Mouse (Mus musculus): ENCODE measurements around the gene Abhd14a.

Gene Abhd14a

DNA sequence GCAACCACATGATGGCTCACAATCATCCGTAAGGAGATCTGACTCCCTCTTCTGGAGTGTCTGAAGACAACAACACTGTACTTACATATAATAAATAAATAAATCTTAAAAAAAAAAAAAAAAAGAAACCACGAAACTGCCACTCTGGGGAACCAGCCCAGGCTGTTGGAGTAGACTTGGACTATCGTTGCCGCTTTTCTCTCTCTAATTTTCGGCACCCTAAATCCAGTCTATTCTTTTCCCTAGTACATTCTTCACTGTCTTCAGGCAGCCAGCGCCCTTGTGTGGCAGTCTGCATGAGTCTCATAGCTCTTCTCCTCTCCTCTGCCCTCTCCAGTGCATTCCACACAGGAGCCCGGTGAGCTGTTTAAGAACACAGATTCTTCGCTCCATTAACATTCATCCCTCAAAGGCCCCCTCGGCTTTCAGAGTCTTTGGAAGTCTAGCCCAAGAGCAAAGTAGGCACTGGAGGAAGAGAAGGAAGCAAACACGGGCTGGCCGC, 18.7 kb downstream of the Abhd14a start:
- in situ Hi-C loops (cut with MboI; ENCODE audit: low pct_unique_long_range_greater_than_20kb in 1 of 2, low sequenced_read_pairs in 2 of 2, unreplicated experiment in 1 of 2), result no loop called here

DNA sequence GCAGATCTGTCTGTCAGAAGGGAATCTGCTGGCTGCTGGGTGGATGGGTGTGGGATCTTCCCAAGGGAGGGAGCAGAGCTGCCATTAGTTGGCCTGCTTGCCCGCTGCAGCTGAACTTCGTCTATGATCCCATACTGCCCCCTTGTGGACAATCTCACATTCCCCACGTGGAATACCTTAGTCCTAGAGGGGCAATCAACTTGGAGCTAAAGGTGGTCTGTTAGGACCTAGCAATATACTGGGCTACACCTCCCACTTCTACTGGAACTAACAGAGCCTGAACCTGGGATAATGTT, 25.7 kb downstream of the Abhd14a start:
- in situ Hi-C loops (cut with MboI; ENCODE audit: low pct_unique_long_range_greater_than_20kb in 1 of 2, low sequenced_read_pairs in 2 of 2, unreplicated experiment in 1 of 2), result no loop called here

DNA sequence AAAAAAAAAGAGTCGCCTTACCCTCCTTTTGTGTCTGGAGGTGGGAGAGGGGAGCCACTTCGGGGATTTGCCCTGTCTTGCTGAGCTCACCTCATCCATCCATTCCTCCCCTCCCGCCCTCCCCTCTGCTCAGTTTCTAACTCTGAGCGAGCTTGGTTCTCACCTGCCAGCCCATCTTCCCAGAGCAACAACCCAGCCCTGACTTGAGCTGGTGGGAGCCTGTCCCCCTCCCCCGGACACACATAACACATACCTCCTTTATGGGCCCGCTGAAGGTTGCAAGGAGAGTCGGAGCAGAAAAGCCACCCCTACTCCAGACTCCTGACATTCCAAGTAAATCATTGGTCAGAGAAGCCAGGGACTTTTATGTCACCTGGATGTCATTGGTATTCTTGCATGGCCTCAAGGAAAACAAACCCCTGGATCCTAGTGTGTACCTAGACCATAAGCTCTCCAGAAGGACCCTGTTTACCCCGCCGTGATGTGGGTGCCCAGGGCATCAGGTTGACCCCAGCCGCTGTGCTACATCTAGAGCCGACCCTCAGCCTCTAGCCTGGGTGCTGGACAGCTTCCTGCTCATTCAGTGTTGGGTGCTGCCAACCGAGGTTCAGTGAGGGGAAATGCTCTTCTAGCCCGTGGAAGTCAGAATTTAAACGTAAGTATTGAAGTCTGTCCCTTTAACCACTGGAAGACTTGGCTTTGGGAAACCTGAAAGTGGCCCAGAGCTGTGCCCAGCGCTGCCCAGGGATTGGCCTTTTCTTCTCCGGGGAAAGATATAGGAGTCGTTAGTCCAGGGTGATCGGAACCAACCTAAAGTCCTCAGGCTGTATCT, 26.2 kb downstream of the Abhd14a start:
- in situ Hi-C loops (cut with MboI; ENCODE audit: low pct_unique_long_range_greater_than_20kb in 1 of 2, low sequenced_read_pairs in 2 of 2, unreplicated experiment in 1 of 2), result no loop called here

DNA sequence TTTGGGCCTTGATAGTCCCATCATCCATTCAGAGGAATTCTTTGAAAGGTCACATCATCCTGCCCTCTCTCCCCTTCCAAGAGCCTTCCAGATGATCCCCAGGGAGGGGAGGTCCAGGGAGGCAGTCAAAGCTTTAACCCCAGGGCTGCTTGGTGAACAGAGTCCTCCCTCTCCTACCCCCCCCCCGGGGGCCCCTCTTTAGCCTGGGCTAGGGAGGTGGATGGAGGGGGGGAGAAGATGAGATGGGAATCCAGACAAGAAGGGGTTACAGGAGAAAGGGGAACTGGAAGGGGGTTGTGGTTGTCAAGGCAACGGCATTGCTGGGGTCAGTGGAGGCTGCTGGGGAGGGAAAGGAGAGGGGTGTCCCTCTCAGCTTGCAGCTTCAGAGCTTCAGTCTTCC, 26.9 kb downstream of the Abhd14a start:
- in situ Hi-C loops (cut with MboI; ENCODE audit: low pct_unique_long_range_greater_than_20kb in 1 of 2, low sequenced_read_pairs in 2 of 2, unreplicated experiment in 1 of 2), result no loop called here

DNA sequence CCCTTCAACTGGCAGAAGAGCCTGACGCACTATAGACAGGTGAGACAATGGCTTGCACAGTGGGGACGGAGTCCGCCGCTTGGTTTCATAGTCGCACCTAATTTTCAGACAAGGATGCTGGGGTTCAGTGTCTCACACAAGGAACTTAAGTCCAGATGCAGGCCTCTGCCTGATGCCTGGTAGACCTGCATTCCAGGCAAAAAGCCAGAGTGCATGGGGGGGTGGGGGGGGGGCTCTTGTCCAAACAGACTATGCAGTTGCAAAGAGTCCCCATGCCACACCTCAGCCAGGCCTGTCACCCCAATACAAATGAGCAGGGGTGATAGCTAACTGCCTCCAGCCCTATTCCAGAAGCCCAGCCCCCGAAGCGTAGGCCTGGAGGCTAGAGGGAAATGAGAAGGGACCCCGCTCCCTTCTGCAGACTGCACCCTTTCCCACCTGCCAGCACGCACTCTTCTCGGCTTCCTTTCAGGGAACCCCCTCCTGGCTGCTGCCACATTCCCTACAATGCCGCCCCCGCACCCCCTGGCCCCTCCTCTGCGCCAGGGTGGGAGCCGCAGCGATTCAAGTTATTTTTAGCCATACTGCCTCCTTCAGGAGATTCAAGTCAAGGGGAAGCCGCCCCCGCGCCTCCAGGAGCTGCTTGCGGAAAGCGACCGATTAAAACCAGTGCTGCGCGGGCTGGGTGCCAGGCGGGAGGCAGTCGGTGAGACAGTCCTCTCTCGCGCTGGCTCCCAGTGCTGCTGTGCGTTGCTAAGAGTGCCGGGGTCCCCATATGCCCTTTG, 29.4 kb downstream of the Abhd14a start:
- in situ Hi-C loops (cut with MboI; ENCODE audit: low pct_unique_long_range_greater_than_20kb in 1 of 2, low sequenced_read_pairs in 2 of 2, unreplicated experiment in 1 of 2), result loop anchor here in 1 of 2 experiments (10.0 kb wide), 1 partner anchor 123 kb away; no protein-coding TSS in a partner anchor

DNA sequence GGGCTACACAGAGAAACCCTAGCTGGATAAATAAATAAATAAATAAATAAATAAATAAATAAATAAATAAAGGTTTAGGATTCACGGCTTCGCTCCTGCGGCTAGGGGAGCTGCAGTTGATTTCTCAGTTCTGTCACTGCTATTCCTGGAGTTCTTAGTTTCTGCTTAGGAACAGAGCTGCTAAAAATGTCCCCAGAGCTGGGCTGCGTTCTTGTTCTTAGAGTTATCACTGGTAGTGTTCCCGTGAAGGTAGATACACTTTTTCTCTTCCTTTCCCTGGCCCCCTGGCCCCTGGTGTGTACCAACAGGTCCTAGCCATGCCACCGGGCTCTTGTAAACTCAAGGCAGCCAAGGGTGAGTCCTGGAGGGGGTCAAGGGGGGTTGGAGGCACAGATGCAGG, 30.7 kb downstream of the Abhd14a start:
- in situ Hi-C loops (cut with MboI; ENCODE audit: low pct_unique_long_range_greater_than_20kb in 1 of 2, low sequenced_read_pairs in 2 of 2, unreplicated experiment in 1 of 2), result loop anchor here in 1 of 2 experiments (10.0 kb wide), 1 partner anchor 122 kb away; no protein-coding TSS in a partner anchor

DNA sequence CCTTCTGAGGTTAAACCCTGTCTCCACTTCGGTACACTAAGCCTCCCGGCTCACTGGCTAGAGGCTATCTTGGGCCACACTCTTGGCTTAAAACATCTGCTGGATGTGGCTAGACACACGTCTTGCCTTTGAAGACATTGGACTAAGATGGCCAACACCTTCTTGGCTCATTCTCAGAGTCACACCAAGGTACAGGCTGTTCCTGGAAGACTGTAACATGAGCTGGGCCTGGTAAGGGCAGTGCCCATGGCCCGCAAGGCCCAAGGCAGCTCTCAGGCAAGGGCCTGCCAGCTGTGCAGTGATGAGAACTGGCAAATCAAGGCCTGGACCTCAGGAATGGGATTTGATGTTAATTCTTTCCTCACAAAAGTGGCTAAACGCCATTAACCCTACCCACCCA, 33.9 kb downstream of the Abhd14a start:
- in situ Hi-C loops (cut with MboI; ENCODE audit: low pct_unique_long_range_greater_than_20kb in 1 of 2, low sequenced_read_pairs in 2 of 2, unreplicated experiment in 1 of 2), result loop anchor here in 1 of 2 experiments (10.0 kb wide), 1 partner anchor 119 kb away; no protein-coding TSS in a partner anchor

DNA sequence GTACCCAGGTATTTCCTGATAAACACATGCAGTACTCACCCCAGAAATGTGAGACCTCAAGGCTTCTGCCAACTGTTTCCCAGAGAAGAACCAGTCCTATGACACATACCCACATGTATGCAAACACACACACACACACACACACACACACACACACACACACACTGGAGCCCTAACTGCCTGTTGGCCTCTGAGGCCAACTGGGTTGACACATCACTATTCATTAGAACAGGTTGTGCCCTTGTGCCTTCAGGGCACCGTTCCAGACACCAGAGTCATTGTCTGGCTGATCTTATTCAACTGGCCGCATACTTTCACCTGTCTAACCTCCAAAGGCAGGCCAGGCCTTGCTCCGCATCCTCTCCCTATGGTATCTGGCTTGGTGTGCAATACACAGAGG, 35.3 kb downstream of the Abhd14a start:
- in situ Hi-C loops (cut with MboI; ENCODE audit: low pct_unique_long_range_greater_than_20kb in 1 of 2, low sequenced_read_pairs in 2 of 2, unreplicated experiment in 1 of 2), result loop anchor here in 1 of 2 experiments (10.0 kb wide), 1 partner anchor 117 kb away; no protein-coding TSS in a partner anchor

DNA sequence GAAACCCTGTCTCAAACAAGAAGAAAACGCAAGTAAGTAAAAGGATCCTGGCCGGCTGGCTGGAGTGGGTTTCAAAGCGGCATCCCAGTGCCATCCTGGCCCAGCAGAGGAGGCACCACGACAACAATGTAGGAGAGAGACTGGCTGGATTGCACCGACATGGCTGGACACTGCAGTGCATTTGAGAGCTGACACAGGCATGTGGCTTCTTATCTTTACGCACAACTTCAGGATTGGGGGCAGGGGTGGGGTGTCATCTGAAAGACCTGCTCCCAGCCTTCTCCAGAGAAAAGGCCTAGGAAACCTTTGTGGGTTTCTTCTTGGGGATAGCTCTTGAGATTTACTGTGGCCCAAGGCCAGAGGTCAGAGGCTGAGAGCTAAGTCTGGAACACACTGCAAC, 35.7 kb downstream of the Abhd14a start:
- in situ Hi-C loops (cut with MboI; ENCODE audit: low pct_unique_long_range_greater_than_20kb in 1 of 2, low sequenced_read_pairs in 2 of 2, unreplicated experiment in 1 of 2), result loop anchor here in 1 of 2 experiments (10.0 kb wide), 1 partner anchor 117 kb away; no protein-coding TSS in a partner anchor

DNA sequence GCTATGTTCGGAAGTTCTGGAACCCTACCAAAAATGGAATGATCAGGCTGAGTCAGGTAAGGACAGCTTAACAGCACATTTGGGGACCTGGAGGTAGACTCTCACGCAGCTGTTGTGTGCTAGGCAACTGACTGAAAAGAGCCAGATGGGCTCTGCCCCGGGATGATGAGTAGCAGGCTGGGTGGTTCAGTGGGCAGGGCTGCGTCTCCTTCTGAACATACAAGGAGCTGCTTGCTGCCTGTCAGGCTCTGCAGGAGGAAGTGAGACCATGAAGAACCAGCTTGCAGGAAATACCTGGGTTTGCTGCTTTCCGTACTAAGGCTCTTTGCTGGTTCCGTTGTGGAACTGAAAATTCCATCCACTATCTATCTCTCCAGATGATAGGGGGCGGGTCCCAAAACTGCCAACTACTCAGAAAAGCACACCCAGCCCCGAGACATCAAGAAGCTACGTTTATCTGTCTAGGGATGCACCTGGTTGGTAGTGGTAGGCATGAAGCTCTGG, 36.3 kb downstream of the Abhd14a start:
- in situ Hi-C loops (cut with MboI; ENCODE audit: low pct_unique_long_range_greater_than_20kb in 1 of 2, low sequenced_read_pairs in 2 of 2, unreplicated experiment in 1 of 2), result loop anchor here in 1 of 2 experiments (10.0 kb wide), 1 partner anchor 116 kb away; no protein-coding TSS in a partner anchor

DNA sequence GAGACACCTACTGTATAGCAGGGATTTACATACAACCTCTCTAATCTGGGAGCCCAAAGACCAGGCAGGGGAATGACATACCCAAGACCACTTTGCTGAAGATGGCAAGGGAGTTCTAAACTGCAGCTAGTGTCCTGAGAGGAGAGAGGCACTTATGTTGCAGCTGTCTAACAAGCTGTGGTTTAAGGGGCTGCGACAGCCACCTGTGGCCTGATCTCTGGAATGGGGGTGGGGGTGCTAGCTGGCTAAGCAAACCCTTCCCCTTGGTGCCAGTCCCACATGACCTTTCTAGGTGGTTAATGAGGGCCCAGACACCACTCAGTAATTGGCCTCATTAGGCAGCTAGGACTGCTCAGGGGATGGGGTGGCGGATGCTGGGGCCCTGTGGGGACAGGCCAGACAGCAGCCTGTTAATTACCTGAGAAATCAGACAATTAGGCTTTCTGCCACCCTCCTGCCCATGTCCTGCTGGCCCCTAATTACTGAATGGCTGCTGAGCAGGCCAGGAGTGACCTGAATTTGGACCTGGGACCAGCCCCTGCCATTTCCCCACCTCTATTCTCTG, 37.3 kb downstream of the Abhd14a start:
- in situ Hi-C loops (cut with MboI; ENCODE audit: low pct_unique_long_range_greater_than_20kb in 1 of 2, low sequenced_read_pairs in 2 of 2, unreplicated experiment in 1 of 2), result loop anchor here in 1 of 2 experiments (10.0 kb wide), 1 partner anchor 115 kb away; no protein-coding TSS in a partner anchor

DNA sequence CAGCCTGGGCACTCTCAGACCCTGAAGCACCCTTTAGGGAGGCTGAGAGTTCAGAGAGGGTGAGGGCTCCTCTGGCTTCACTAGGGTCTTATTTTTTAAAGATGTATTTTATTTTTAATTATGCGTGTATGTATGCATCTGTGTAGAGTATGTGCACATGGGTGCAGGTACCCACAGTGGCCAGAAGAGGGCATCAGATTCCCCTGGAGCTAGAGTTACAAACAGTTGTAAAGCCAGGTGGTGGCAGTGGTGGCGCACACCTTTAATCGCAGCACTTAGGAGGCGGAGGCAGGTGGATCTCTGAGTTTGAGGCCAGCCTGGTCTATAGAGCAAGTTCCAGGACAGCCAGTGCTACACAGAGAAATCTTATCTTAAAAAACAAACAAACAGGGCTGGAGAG, 38.4 kb downstream of the Abhd14a start:
- in situ Hi-C loops (cut with MboI; ENCODE audit: low pct_unique_long_range_greater_than_20kb in 1 of 2, low sequenced_read_pairs in 2 of 2, unreplicated experiment in 1 of 2), result no loop called here

DNA sequence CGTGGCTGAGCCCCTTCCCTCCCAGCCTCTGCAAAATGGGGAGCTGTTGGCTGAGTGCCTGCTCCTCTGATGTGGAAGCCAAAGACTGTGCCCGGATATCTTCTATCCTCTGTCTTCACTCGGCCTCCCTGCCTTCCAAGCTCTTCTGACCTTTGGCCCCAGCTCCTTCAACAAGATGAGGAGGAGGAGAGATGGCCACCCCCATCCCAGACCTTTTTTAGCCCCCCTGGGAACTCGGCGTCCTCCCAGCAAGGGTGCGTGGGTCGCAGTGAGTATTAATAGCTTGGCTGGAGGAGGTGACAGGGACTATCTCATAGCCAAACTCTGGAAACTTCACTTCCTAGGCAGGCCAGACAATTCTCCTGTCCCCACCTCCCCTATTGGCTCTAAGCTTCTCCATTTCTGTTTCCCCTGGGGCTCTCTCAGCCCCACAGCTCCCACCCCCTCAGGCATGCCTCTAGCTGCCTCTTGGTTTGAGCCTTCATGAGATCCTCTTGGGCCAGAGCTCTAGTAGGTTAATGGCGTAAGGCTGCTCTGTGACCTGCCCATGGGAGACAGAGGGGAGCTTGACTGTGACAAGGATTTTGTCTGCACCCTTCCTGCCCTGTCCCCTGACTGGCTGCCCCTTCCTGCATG, 40.9 kb downstream of the Abhd14a start:
- in situ Hi-C loops (cut with MboI; ENCODE audit: low pct_unique_long_range_greater_than_20kb in 1 of 2, low sequenced_read_pairs in 2 of 2, unreplicated experiment in 1 of 2), result no loop called here

DNA sequence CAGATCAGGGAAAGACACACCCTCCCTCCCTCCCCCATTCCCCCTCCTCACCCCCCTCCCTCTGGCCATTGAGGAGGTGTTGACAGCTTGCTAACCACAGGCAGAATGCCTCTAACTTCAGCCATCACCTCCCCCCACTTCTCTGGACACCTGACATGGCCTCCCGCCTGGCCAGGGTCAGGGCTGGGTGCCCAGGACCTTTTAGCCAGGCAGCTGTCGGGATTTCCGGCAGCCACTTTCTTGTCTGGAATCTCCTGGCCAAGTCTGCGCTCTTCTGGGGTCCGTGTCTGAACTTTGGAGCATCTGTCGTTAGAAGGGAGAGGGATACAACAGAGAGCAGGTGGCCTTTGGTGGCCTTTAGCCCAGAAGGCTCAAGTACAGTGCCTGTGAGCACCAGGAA, 42.2 kb downstream of the Abhd14a start:
- in situ Hi-C loops (cut with MboI; ENCODE audit: low pct_unique_long_range_greater_than_20kb in 1 of 2, low sequenced_read_pairs in 2 of 2, unreplicated experiment in 1 of 2), result no loop called here

DNA sequence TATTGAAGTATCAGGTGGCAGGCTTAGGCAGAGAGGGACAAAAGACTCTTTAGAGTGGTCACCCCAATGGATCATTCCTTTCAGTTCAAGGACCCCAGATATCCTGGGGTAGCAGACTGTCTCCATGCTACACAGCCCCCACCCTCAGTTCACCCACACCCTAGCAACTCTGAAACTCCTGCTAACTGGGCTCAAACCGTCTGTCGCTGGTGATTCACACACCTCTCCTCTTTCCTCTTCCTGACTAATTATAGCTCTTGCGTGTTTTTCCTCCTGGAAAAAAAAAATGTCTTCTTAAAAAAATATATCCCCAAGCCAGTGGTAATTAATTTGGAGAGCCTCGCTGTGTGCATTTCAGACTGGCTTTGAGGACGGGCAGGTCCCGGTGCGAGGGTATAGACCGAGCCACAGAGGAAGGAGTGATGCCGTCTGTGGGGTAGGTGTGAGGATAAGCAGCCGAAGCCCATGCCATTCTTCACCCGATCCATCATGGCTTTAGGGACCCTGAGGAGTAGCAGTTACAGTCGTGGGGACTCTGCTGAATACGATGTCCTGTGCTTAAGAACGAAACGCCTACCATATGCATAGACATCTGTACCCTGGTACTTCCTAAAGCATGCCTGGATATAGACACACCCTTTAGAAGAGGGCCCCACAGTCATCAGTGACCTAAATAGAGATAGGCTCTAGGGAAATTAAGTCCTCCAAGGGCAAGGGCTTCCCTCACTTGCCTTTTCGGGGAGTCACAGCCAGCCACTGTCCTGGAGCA, 44.7 kb downstream of the Abhd14a start:
- in situ Hi-C loops (cut with MboI; ENCODE audit: low pct_unique_long_range_greater_than_20kb in 1 of 2, low sequenced_read_pairs in 2 of 2, unreplicated experiment in 1 of 2), result loop anchor here in 1 of 2 experiments (5.0 kb wide), 1 partner anchor 95 kb away; no protein-coding TSS in a partner anchor

DNA sequence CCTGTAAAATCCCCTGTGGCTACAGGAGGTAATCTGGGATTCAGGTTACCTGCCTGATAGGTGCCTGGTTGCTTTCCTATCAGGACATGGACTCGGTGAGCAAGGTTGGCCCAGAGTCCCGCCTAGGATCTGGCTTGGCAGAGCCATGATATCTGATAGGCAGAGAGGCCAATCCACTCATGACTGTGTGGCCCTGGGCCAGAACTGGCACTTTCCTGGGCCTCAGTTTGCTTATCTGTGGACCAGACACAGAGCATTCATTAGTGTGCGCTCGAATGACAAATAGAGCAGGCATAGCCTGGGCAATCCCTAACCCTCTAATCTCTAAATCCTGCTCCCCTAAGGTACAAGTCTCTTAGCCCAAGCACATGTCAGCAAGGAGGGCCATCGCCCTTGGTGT, 45.3 kb downstream of the Abhd14a start:
- in situ Hi-C loops (cut with MboI; ENCODE audit: low pct_unique_long_range_greater_than_20kb in 1 of 2, low sequenced_read_pairs in 2 of 2, unreplicated experiment in 1 of 2), result loop anchor here in 1 of 2 experiments (5.0 kb wide), 1 partner anchor 95 kb away; no protein-coding TSS in a partner anchor

DNA sequence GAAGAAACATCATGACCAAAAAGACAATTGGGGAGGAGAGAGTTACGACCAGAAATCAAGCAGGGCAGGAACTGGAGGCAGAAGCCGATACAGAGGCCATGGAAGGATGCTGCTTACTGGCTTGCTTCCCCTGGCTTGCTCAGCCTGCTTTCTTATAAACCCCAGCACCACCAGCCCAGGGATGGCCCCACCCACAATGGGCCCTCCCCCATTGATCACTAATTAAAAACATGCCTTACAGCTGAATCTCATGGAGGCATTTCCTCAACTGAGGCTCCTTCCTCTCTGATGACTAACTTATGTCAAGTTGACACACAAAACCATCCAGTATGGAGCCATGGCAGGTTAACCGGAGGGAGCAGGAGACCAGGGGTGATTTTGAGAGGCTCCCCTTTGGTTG, 47.7 kb downstream of the Abhd14a start:
- in situ Hi-C loops (cut with MboI; ENCODE audit: low pct_unique_long_range_greater_than_20kb in 1 of 2, low sequenced_read_pairs in 2 of 2, unreplicated experiment in 1 of 2), result loop anchor here in 1 of 2 experiments (5.0 kb wide), 1 partner anchor 93 kb away; no protein-coding TSS in a partner anchor

All from mouse embryonic stem cell (cell line).